Mouse (Mus musculus) megakaryocyte, embryonic 14.5 days (primary cell): ENCODE measurements around the gene Shisa5.

Experiments used
- FLI1 ChIP-seq: IDR thresholded peaks from 2 replicates; pipeline ENCODE4 v1.6.1; 2012; ENCODE audit warnings: low read length, inconsistent platforms, mixed read lengths
- GATA1 ChIP-seq: IDR thresholded peaks from 3 replicates; pipeline ENCODE4 v1.6.1; 2012; ENCODE audit warnings: mixed read lengths, low read length, inconsistent platforms, borderline replicate concordance

DNA sequence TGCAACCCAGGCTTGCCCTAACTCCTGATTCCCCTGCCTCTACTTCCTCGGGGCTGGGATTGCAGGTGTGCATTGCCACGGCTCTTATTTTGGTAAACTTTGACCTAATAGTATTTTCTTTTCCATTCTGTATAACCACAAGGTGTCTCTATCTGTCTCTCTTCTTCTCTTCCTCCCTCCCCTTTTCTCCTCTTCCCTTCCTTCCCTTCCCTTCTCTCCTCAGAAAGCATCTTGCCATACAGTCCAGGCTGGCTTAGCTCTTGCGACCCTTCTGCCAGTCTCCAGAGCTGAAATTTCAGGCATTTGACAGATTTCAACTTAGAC is 12.3 kb downstream of the Shisa5 start:
- TF ChIP-seq GATA1 (no peak), FLI1 (no peak)
